Mouse (Mus musculus) midbrain, postnatal 0 days (tissue): Measurements from ENCODE around the gene Tspyl4. TPM values are rescaled to one million over a fixed set of nuclear protein-coding genes. Genes with fewer than 3 reads are reported as not detected.

Experiments used
- ATAC-seq: fragments of 200-750 bp; cut with Nextera tagmentation; 2 replicates; pipeline ENCODE4 v1.8.0; 2017; ENCODE audit warnings: moderate number of reproducible peaks, mild to moderate bottlenecking, moderate TSS enrichment, moderate library complexity; ENCODE audit not compliant: low FRiP score
- DNase-seq: peaks from one replicate; pipeline ENCODE4 v3.0.0-alpha.2; 2015; ENCODE audit warnings: low spot score
- H3K27ac ChIP-seq: fragments of 300-500 bp; sonication (generic); 2 replicates; pipeline ENCODE4 v1.5.1; 2014; ENCODE audit warnings: low read depth, mild to moderate bottlenecking, low read length, mixed read lengths
- H3K27me3 ChIP-seq: fragments of 300-500 bp; sonication (generic); 2 replicates; pipeline ENCODE4 v1.6.1; 2014; ENCODE audit warnings: low read length, control low read depth, mixed read lengths; ENCODE audit not compliant: insufficient read depth
- H3K36me3 ChIP-seq: fragments of 300-500 bp; sonication (generic); 2 replicates; pipeline ENCODE4 v1.6.1; 2014; ENCODE audit warnings: low read length, control low read depth, mixed read lengths; ENCODE audit not compliant: insufficient read depth
- H3K4me1 ChIP-seq: fragments of 300-500 bp; sonication (generic); 2 replicates; pipeline ENCODE4 v1.6.1; 2014; ENCODE audit warnings: mild to moderate bottlenecking, control low read depth, antibody characterized with exemption, low read length, mixed read lengths; ENCODE audit not compliant: insufficient read depth
- H3K4me2 ChIP-seq: fragments of 300-500 bp; sonication (generic); 2 replicates; pipeline ENCODE4 v1.6.1; 2014; ENCODE audit warnings: low read depth, mild to moderate bottlenecking, low read length, mixed read lengths; ENCODE audit not compliant: poor library complexity, severe bottlenecking
- H3K4me3 ChIP-seq: fragments of 300-500 bp; sonication (generic); 2 replicates; pipeline ENCODE4 v1.5.1; 2014; ENCODE audit warnings: low read depth, mild to moderate bottlenecking, low read length, moderate library complexity
- H3K9ac ChIP-seq: fragments of 300-500 bp; sonication (generic); replicated peaks from 2 replicates; pipeline ENCODE4 v1.6.1; 2014; ENCODE audit warnings: mild to moderate bottlenecking, low read length, moderate library complexity, mixed read lengths; ENCODE audit not compliant: poor library complexity, severe bottlenecking
- H3K9me3 ChIP-seq: fragments of 300-500 bp; sonication (generic); 2 replicates; pipeline ENCODE4 v1.6.1; 2016; ENCODE audit warnings: low read length, control low read depth
- CTCF ChIP-seq: IDR thresholded peaks from 2 replicates; pipeline ENCODE4 v1.5.1; 2016; ENCODE audit warnings: antibody characterized with exemption, mild to moderate bottlenecking
- WGBS: fragments of 180-500 bp; shearing (Covaris S2); extraction: QIAGEN DNeasy Blood & Tissue Kit; methylation state at CpG from one replicate; pipeline ENCODE4 v1.1.7; 2014; 5-methylcytosine and 5-hydroxymethylcytosine counted together
- polyA plus RNA-seq: library from polyadenylated mRNA; unstranded; fragments of >200 nt; fragmentation: Nextera tagmentation; extraction: Ambion mirVana; gene quantifications from 2 replicates; pipeline ENCODE4 v1.2.1, GENCODE M21; 2015
- total RNA-seq: library from RNA; depleted of rRNA; stranded (reverse); fragments of >200 nt; gene quantifications from 2 replicates; pipeline ENCODE4 v1.2.3, GENCODE M21; 2014

Tspyl4 gene
- total and polyA plus RNA-seq, 2 experiments from 2014 or later, result 510 to 579 TPM

- H3K9me3 ChIP-seq, result no peaks in the 10 kb centered on the region
- H3K4me3 ChIP-seq, result peak overlapping the region; percentile 71
- 3% methylated on average over 13 of the region's 13 CpGs for WGBS
- no peaks in the 10 kb centered on the region for H3K27me3 ChIP-seq
- H3K4me2 ChIP-seq, result peak overlapping the region; percentile 96
- H3K27ac ChIP-seq, result peak overlapping the region; percentile 100
- peak; percentile 23 for DNase-seq
- peak overlapping the region; percentile 74 for H3K9ac ChIP-seq
- TF ChIP-seq CTCF, result no peak
- H3K36me3 ChIP-seq, result no peaks in the 10 kb centered on the region
- peaks cover 4% of the 10 kb centered on the region; the same call in 1 of the 2 replicates for H3K4me1 ChIP-seq
- ATAC-seq, result peak; percentile 29
Observed at GRCm38 (mm10) chr10:34296911-34297298, 337 bp upstream of the Tspyl4 start.

DNA sequence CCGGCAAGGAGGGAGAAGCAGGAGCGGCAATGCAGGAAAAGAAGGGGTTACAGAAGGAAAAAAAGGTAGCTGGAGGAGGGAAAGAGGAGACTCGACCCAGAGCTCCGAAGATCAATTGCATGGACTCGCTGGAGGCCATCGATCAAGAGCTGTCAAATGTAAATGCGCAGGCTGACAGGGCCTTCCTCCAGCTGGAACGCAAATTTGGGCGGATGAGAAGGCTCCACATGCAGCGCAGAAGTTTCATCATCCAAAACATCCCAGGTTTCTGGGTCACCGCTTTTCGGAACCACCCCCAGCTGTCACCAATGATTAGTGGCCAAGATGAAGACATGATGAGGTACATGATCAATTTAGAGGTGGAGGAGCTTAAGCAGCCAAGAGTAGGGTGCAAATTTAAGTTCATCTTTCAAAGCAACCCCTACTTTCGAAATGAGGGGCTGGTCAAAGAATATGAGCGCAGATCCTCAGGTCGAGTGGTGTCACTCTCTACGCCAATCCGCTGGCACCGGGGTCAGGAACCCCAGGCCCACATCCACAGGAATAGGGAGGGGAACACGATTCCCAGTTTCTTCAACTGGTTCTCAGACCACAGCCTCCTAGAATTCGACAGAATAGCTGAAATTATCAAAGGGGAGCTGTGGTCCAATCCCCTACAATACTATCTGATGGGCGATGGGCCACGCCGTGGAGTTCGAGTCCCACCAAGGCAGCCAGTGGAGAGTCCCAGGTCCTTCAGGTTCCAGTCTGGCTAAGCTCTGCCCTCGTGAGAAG lies 925 bp downstream of the Tspyl4 start:
- ATAC-seq, result peak; percentile 4; the same call in 1 of the 2 replicates
- TF ChIP-seq CTCF, result no peak
- 40% methylated on average over 25 of the region's 25 CpGs for WGBS

DNA sequence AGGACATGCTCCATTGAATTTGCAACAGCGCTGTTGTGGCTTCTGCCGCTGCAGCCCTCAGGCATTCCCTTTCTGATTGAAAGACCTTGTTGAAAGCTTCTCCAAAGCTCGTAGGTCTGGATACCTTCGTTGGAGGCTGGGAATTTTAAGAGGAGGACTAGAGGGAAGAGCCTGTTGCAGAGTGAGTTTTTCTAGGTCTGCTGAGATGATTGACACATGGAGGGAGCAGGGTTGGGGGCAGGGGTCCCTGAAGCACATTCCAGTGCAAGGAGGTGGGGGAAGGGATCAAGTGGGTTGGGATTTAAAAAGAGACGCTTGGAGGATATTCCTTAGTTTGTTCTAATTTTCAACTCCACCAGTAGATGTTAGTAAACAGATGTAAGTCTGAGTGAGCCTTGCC lies 3.1 kb downstream of the Tspyl4 start:
- no peaks in the 10 kb centered on the region for H3K27me3 ChIP-seq
- H3K4me2 ChIP-seq, result peak overlapping the region; percentile 96
- 6% methylated on average over 5 of the region's 5 CpGs for WGBS
- peaks cover 5% of the 10 kb centered on the region; the same call in 1 of the 2 replicates for H3K36me3 ChIP-seq
- H3K4me3 ChIP-seq, result peak overlapping the region; percentile 71
- H3K27ac ChIP-seq, result peak overlapping the region; percentile 63; the same call in 1 of the 2 replicates
- no peak for ATAC-seq
- no peak for DNase-seq
- no peaks in the 10 kb centered on the region for H3K9me3 ChIP-seq
- peaks cover 4% of the 10 kb centered on the region; the same call in 1 of the 2 replicates for H3K4me1 ChIP-seq
- peak overlapping the region; percentile 65 for H3K9ac ChIP-seq
- TF ChIP-seq CTCF, result no peak

More for the DNA sequence above, 925 bp downstream of the Tspyl4 start:
- Histone ChIP-seq H3K27me3 (no peaks in the 10 kb centered on the region), H3K9ac (peak overlapping the region; percentile 95), H3K4me2 (peak overlapping the region; percentile 96), H3K27ac (peak overlapping the region; percentile 100), H3K36me3 (peaks cover 4% of the 10 kb centered on the region; the same call in 1 of the 2 replicates), H3K4me1 (peaks cover 4% of the 10 kb centered on the region; the same call in 1 of the 2 replicates), H3K9me3 (no peaks in the 10 kb centered on the region), H3K4me3 (peak overlapping the region; percentile 71)
- DNase-seq, result no peak

DNA sequence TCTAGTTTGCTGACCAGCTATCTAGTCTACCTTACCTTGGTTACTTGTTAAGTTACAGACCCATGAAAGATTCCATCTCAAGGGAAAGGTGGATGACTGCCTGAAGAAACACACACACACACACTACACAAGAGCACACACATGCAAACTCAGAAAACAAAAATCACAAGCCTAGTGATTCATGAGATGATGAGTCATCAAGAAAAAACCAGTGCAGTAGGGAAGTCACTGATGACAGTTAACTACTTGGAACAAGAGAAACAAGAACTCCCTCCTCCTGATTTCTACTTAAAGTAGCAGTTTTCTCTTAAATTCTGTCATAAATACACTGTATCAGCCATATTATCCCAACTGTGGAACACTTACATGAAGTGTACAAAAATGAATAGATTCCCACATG lies 9.8 kb downstream of the Tspyl4 start:
- Histone ChIP-seq H3K4me2 (no peak overlapping the region), H3K36me3 (peaks cover 5% of the 10 kb centered on the region; the same call in 1 of the 2 replicates), H3K27me3 (no peaks in the 10 kb centered on the region), H3K27ac (no peak overlapping the region), H3K4me1 (no peaks in the 10 kb centered on the region), H3K4me3 (no peak overlapping the region), H3K9ac (no peak overlapping the region), H3K9me3 (no peaks in the 10 kb centered on the region)
- TF ChIP-seq CTCF, result no peak
- no peak for DNase-seq
- no peak for ATAC-seq

DNA sequence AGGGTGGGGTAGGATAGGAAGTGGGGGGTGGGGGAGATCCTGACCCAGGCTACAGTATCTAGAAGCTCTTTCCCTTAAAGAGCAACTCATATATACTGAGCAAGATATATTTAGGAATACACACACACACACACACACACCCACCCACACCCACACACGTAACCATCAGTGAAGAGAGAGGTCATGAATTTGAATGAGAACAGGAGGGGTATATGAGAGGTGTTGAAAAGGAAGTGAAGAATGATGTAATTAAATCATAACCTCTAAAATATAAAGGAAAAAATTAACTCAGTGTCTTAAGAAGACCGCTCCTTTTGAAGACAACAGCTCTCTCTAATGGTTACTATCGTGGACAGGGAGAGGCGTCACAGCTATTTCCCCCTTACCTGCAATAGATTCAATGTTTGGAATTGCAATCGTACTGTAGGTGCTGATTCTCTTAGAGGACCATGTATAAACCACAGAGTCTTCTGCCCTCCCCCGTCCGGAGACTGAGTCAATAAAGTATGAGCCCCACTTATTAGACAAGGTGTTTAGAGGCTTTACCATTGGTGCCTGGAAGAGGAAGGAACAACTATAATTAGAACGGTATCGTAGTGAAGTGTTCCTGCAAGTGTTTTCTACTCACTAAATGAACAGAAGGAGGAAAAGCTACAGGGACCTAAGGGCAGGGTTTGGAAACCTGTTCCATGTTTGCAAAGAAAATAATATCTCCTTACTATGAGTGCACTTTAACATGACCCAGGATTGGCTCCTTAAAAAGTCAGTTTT lies 12.9 kb downstream of the Tspyl4 start:
- Histone ChIP-seq H3K4me1 (no peaks in the 10 kb centered on the region), H3K9ac (no peak overlapping the region), H3K4me3 (no peak overlapping the region), H3K27ac (no peak overlapping the region), H3K9me3 (no peaks in the 10 kb centered on the region), H3K27me3 (no peaks in the 10 kb centered on the region), H3K36me3 (no peaks in the 10 kb centered on the region; the same call in 1 of the 2 replicates), H3K4me2 (no peak overlapping the region)
- DNase-seq (no peak), ATAC-seq (no peak)
- TF ChIP-seq CTCF, result no peak
- WGBS, result 91% methylated on average over 9 of the region's 9 CpGs
